Mouse (Mus musculus) thymus, adult 2 months (tissue): ENCODE measurements around the gene Slc36a3.

Source experiments
- CTCF ChIP-seq: fragments of 200-500 bp; IDR thresholded peaks from 2 replicates; pipeline ENCODE4 v1.5.1; 2012; ENCODE audit warnings: mild to moderate bottlenecking, control low read depth, low read length, moderate library complexity, borderline replicate concordance; ENCODE audit not compliant: control insufficient read depth, poor library complexity, insufficient read depth; ENCODE audit errors: extremely low read depth
- POLR2A ChIP-seq: fragments of 200-500 bp; IDR thresholded peaks from 2 replicates; pipeline ENCODE4 v1.6.1; 2012; ENCODE audit warnings: mild to moderate bottlenecking, low read length, control low read depth, moderate library complexity; ENCODE audit not compliant: control insufficient read depth, poor library complexity, insufficient read depth; ENCODE audit errors: extremely low read depth

GRCm38 (mm10) chr11:55113209-55113860, 38.2 kb downstream of the Slc36a3 start:
- TF ChIP-seq CTCF (no peak), POLR2A (no peak)
